Comparison of ENCODE assay signal across 8 mouse cellular contexts in genomic region chrX:36744735-36745134, GRCm38 (mm10). TPM values are rescaled to one million over a fixed set of nuclear protein-coding genes. Genes with fewer than 3 reads are reported as not detected.
DNase-seq lines count a peak whose midpoint lies in the region; ATAC-seq and TF ChIP-seq lines count a peak whose summit lies in the region.

No protein-coding gene starts in this region.

- no peak overlapping the region for H3K9ac ChIP-seq in heart, postnatal 0 days (replicated peaks; ENCODE audit: low read depth, low read length)

- no peaks in the 10 kb centered on the region for H3K4me1 ChIP-seq in heart, postnatal 0 days (ENCODE audit: control insufficient read depth, insufficient read depth)

- no peaks in the 10 kb centered on the region for H3K36me3 ChIP-seq in heart, postnatal 0 days (replicated peaks; ENCODE audit: control insufficient read depth, insufficient read depth, low read length)
- H3K36me3 ChIP-seq in macrophage (ENCODE audit: inconsistent target), result no peaks in the 10 kb centered on the region

- ATAC-seq in heart, postnatal 0 days (ENCODE audit: insufficient read depth, low read depth), result peak; percentile 86
- ATAC-seq in erythroblast, adult 5-6 weeks (replicated peaks; ENCODE audit: low FRiP score, poor library complexity, severe bottlenecking), result no peak

- H3K27me3 ChIP-seq in heart, postnatal 0 days (ENCODE audit: control insufficient read depth, insufficient read depth, low read length), result no peaks in the 10 kb centered on the region

- peaks cover 17% of the 10 kb centered on the region; the same call in 1 of the 2 replicates for H3K79me2 ChIP-seq in macrophage (ENCODE audit: inconsistent target)

- H3K27ac ChIP-seq in heart, postnatal 0 days (ENCODE audit: low read depth), result peak overlapping the region; percentile 66
- H3K27ac ChIP-seq in macrophage, result peak overlapping the region; percentile 62

- peak overlapping the region; percentile 36; the same call in 1 of the 2 replicates for H3K4me2 ChIP-seq in heart, postnatal 0 days (ENCODE audit: low read depth, low read length)

- H3K9me3 ChIP-seq in heart, postnatal 0 days (replicated peaks; ENCODE audit: control insufficient read depth, low read length), result no peaks in the 10 kb centered on the region

- DNase-seq in adrenal gland, adult (ENCODE audit: inconsistent age in 2 of 2, low spot score in 1 of 2), result peak; percentile 31 to 69
- no peak for DNase-seq in adrenal gland, adult 18-20 months (ENCODE audit: low spot score in 2 of 2)
- DNase-seq in thymus, postnatal 0 days (ENCODE audit: low spot score), result peak; percentile 39
- DNase-seq in thymus, postnatal 10 days (ENCODE audit: low spot score in 2 of 2), result no peak
- DNase-seq in heart, postnatal 0 days (ENCODE audit: low spot score), result peak; percentile 62
- DNase-seq in cerebellum, adult 11-12 months, result no peak

- no peak for TF ChIP-seq CTCF in heart, postnatal 0 days (IDR thresholded peaks at IDR 0.05; ENCODE audit: low read depth)

- TF ChIP-seq EP300 in heart, postnatal 0 days (IDR thresholded peaks at IDR 0.05; ENCODE audit: low read depth), result no peak

- WGBS in heart, postnatal 0 days, result 41% methylated on average over 7 of the region's 7 CpGs
- 17% methylated on average over 7 of the region's 7 CpGs for WGBS in macrophage (ENCODE audit: missing documents)

- no peak overlapping the region for H3K4me3 ChIP-seq in heart, postnatal 0 days (ENCODE audit: low read depth, low read length)
- peak overlapping the region; percentile 40; the same call in 1 of the 2 replicates for H3K4me3 ChIP-seq in macrophage (ENCODE audit: inconsistent target)

RNA-seq across cellular contexts. Expression of gene Slc25a43, which starts 1.3 kb away (rescaled TPM):
- 1 to 10 TPM; 1.2 to 2.1 TPM for total RNA-seq in adrenal gland, adult 18-20 months (2021)
- 1.5 and 2.7 TPM in 2 replicates for polyA plus RNA-seq in thymus, postnatal 0 days (2015; fragmentation: Nextera tagmentation; extraction: Ambion mirVana)
- 2.7 TPM in 1 of 2 replicates, not detected in the other for total RNA-seq in heart, postnatal 0 days (2014; rRNA removed; ENCODE audit: low replicate concordance)
- 2.0 and 2.2 TPM in 2 replicates for polyA plus RNA-seq in heart, postnatal 0 days (2015; fragmentation: Nextera tagmentation; extraction: Ambion mirVana)
- total RNA-seq in macrophage (2018; cell fraction: chromatin; rRNA removed), result 10 to 100 TPM in 20 of 26 experiments, 1 to 10 TPM in 6; 3.1 to 36.7 (median 18.2) TPM
- total RNA-seq in macrophage (2018; cell fraction: cytosol; rRNA removed), result 10 to 100 TPM in 8 of 26 experiments, 1 to 10 TPM in 18; 3.8 to 11.6 (median 7.0) TPM
- total RNA-seq in macrophage (2018; cell fraction: nucleus; rRNA removed), result 10 to 100 TPM in 22 of 26 experiments, 1 to 10 TPM in 4; 3.4 to 28.2 (median 17.5) TPM
- polyA plus RNA-seq in macrophage (2018), result 4.7 to 7.4 TPM (median 6.4 TPM) in 3 replicates
- total RNA-seq in erythroblast, adult 5-6 weeks (2015; ENCODE audit: low replicate concordance), result not detected in 2 replicates
- total RNA-seq in erythroblast, adult 5-6 weeks (2017; ENCODE audit: low replicate concordance), result not detected in 2 replicates

RNA-seq across cellular contexts. Expression of gene Slc25a5, which starts 50.7 kb away (rescaled TPM):
- total RNA-seq in adrenal gland, adult 18-20 months (2021), result 100 to 1,000 TPM; 441 to 551 TPM
- polyA plus RNA-seq in thymus, postnatal 0 days (2015; fragmentation: Nextera tagmentation; extraction: Ambion mirVana), result 1,172 and 1,231 TPM in 2 replicates
- 1,399 and 1,635 TPM in 2 replicates for total RNA-seq in heart, postnatal 0 days (2014; rRNA removed; ENCODE audit: low replicate concordance)
- polyA plus RNA-seq in heart, postnatal 0 days (2015; fragmentation: Nextera tagmentation; extraction: Ambion mirVana), result 1,751 and 1,760 TPM in 2 replicates
- 100 to 1,000 TPM in 10 of 26 experiments, 10 to 100 TPM in 16; 24.3 to 157 (median 76.6) TPM for total RNA-seq in macrophage (2018; cell fraction: chromatin; rRNA removed)
- total RNA-seq in macrophage (2018; cell fraction: cytosol; rRNA removed), result 100 to 1,000 TPM; 348 to 610 (median 464) TPM
- total RNA-seq in macrophage (2018; cell fraction: nucleus; rRNA removed), result 100 to 1,000 TPM in 19 of 26 experiments, 10 to 100 TPM in 7; 63.0 to 283 (median 148) TPM
- 248 to 697 TPM (median 593 TPM) in 3 replicates for polyA plus RNA-seq in macrophage (2018)
- total RNA-seq in erythroblast, adult 5-6 weeks (2015; ENCODE audit: low replicate concordance), result 240 and 241 TPM in 2 replicates
- total RNA-seq in erythroblast, adult 5-6 weeks (2017; ENCODE audit: low replicate concordance), result 141 and 160 TPM in 2 replicates

Comparison
In these comparisons a context has a peak if more than half of its experiments do, and no peak if none do; other contexts are left out.
1. DNase-seq: peak in adrenal gland, adult (2 of 2), thymus, postnatal 0 days (single experiment) and heart, postnatal 0 days (single experiment); none in adrenal gland, adult 18-20 months (0 of 2), thymus, postnatal 10 days (0 of 2) and cerebellum, adult 11-12 months (single experiment).